Mouse (Mus musculus) liver, postnatal 0 days (tissue): ENCODE results near the gene Dnlz.

Experiments used
- CTCF ChIP-seq: sonication (generic); IDR thresholded peaks from 2 replicates; pipeline ENCODE4 v1.5.1; 2016; ENCODE audit warnings: antibody characterized with exemption, low read depth
- EP300 ChIP-seq: IDR thresholded peaks from 2 replicates; pipeline ENCODE4 v1.6.1; 2016; ENCODE audit warnings: antibody characterized with exemption, low read depth, mild to moderate bottlenecking

- TF ChIP-seq CTCF (no peak), EP300 (no peak)
These were observed 6.9 kb upstream of the Dnlz start for GRCm38 (mm10) chr2:26358667-26359320.
